Mouse (Mus musculus) left cerebral cortex, adult 6 months (tissue): Measurements from ENCODE around the gene Edf1. TPM values are rescaled to one million over a fixed set of nuclear protein-coding genes. Genes with fewer than 3 reads are reported as not detected.

Experiments
- long read RNA-seq, 2 experiments: library from polyadenylated mRNA; unstranded; transcript quantifications; one replicate each; pipeline ENCODE4 v2.0.0; 2019 to 2020
- polyA plus RNA-seq: library from polyadenylated mRNA; unstranded; fragments of <200 nt; fragmentation: Nextera tagmentation; gene quantifications from 2 replicates; pipeline ENCODE4 v1.2.3, GENCODE M21; 2021

The Edf1 gene
- 778 and 803 TPM in 2 replicates for polyA plus RNA-seq
- long read RNA-seq, experiment 1, transcript Edf1-205 (4 exons, 765 nt), result minor isoform, 14 of 112 reads
- long read RNA-seq, experiment 1, transcript Edf1-201 (5 exons, 722 nt), result major isoform, 94 of 112 reads
- long read RNA-seq, experiment 1, partial matches to known transcripts, result 1 of 112 reads
- long read RNA-seq, experiment 1, other reads (novel, unspliced or antisense), result 2 of 112 reads
- long read RNA-seq, experiment 2, transcript Edf1-201 (5 exons, 722 nt), result major isoform, 497 of 532 reads
- long read RNA-seq, experiment 2, transcript Edf1-205 (4 exons, 765 nt), result minor isoform, 5 of 532 reads
- long read RNA-seq, experiment 2, partial matches to known transcripts, result 9 of 532 reads
- long read RNA-seq, experiment 2, other reads (novel, unspliced or antisense), result 19 of 532 reads

DNA sequence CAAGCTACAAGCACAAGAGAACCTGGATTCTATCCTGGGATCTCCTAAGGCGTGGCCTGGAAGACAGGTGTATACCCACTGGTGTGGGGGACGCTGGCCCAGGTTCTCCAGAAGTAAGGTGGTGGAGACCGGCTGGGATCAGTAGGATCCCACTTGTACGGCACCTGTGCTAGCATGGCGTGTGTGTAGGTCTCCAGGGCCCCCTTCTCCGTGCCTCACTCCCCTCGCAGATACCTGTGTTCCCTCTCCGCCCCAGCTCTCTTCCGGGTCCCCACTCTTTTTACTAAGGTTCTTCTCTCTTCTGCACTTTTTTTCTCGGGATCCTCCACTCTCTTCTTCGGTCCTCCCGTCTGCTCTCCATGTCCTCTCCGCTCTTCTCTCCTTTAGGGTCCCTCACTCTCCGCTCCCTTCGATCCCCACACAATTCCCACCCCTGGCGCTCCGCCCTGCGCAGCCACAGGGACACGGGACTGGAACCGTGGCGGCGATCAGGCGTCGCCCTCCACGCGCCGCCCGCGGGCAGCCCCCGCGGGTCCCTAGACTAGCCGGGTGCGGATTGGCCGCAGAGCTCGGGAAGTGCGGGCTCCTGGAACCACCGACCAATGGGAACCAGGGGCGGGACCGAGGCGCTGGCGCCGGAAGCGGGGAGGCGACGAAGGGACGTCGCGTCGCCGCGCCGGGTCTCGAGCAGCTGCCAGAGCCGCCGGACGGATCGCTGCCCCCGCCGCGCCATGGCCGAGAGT, at the start of gene Edf1:
Edf1 (plus strand) TSS at position 627 of the 743 bp plus-strand sequence.

DNA sequence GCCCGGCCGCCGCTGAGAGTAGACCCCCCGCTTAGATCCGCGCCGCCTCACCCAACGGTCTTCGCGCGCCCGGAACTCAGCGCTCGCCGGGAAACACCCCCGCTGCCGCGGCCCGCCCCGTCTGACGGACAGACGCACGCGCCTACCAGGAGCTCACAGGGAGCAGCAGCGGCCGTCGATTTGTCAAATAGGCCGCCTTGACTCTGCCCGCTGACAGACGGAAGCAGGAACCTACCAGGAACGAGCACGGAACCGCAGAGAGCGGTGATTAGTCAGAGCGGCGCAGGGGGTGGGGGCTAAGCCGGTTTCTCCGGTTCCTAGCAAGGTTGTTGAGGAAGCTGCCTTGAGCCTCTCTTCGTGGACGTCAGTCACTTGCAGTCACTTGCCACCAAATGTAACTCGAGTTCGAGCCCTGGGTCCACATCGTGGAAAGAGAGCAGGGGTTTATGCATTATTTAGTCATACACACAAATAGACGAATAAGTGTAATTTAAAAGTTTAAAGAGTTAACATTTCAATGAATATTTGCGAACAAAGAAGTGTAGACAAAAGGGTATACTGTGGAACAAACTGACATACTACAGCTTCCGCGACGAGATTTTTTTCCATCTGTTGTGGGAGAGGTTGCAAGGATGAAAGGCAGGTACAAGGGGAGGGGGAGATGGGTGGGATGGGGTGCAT, 10.7 kb upstream of the Edf1 start, which contains the start of gene Traf2:
Traf2 (minus strand) TSS at position 130 of the 681 bp plus-strand sequence.

DNA sequence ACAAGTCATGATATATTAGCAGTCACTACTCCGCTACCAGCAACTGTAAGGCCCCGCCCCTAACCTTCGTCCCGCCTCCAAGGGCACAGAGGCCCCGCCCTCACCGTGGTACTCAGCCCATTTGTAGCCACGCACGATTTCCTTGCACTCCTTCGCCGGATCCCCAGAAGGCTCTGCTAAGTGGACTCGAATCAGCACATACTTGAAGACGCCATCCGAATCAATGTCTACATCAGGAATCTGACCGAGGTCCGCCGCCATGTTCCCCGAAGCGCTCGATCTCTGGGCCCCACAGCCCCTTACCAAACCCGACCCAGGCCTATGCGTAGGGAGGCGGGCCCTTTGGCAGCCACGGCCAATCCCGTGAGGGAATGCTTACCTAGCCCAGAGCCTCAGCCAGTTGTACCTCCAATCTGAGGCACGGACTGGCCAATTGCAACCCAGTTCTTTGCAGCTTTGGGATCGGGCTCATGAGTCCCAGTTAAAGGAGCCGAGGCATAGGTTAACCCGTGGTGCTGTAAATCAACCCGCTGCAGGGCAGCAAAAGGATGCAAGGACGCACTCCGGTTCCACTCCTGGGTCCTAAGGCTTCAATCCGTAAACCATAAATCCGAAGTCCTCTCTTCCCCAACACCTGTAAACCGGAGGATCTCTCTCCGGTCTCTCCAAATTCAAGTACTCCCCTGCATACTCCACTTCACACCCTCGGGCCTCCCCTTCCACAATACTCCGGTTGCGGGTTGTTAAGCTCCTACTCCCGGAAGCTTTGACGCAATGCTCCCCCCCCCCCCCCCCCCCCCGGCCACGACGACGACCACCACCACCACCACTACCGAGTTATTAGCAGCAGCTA, 17.2 kb downstream of the Edf1 start, which contains the start of the genes Mamdc4 and Phpt1:
Mamdc4 (minus strand) TSS at position 267 of the 853 bp plus-strand sequence.
Phpt1 (minus strand) TSS at position 646 of the 853 bp plus-strand sequence.

DNA sequence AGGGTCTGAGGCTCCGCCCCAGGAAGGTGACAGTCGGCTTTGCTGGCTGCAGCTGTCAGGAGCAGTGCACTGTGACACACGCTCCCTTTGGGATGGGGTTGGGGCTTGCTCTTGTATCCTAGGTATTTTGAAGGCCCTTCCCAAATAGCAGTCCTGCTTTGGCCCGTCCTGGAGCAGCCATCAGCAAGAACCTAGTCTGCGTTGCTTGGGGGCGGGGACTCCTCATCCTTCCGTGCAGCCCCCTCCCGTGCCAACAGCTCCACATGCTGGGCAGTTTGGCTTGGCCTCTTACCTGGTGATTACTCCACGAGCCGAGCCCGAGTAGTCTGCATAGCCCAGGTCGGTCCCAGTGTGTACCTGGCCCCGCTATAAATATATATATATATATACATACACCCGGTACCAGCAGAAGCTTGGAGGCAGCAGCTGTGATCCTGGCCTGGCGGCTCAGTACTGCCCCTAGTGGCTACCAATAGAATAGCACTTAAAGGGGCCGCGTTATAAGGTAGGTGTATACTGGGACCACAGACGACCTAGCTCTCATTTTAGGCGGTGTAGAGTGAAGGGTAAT, 23.7 kb downstream of the Edf1 start, which contains the start of gene Ajm1:
Ajm1 (minus strand) TSS at position 464 of the 571 bp plus-strand sequence.

DNA sequence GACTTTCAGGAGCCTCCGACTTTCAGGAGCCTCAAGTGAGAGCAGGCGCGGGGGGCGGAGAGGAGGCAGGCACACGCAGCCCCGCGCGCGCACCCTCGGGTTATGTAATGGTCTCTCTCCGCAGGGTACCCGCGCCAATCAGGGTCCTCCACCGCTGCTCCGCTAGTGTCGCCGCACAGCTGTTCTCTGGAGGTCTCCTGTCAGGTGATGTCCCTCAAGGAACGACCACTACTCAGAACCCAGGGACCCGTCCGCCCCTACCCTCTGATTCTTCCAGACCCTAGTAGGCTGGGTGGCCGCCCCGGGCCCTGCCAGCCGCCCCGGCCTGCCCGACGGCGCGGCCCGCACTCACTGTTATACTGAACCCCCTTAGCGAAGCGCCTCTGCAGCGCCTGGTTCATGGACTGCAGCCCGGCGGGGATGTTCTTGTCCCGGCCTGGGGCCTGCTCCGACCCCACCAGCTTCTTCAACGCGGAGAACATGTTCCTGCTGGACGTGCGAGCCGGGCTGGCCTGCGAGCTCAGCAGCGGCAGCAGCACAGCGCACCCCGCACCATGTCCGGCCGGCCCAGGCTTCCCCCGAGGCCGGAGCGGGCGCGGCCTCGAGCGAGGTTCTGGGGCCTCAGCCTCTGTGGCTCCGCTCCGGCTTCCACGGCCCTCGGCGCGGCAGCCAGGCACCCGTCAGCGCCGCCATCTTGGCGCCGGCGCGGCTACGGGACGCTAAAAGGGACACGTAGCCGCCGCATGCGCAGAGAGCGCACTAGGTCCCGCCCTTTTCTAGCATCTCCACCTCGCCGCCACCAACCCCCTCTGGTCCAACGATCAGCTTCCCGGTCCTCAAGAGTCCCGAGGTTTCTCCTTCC, 50.3 kb downstream of the Edf1 start, which contains the start of gene Rabl6:
Rabl6 (minus strand) TSS at position 761 of the 862 bp plus-strand sequence.

Other genes with a start within 250 kb of the Edf1 start
- gene Grin1, start 238.7 kb upstream of the Edf1 start, polyA plus RNA-seq, result 87.7 and 146 TPM in 2 replicates
- gene Man1b1, start 225.5 kb upstream of the Edf1 start, polyA plus RNA-seq, result 17.0 and 18.5 TPM in 2 replicates
- 17.8 and 22.5 TPM in 2 replicates for gene Dpp7, start 201.5 kb upstream of the Edf1 start, polyA plus RNA-seq
- gene Uap1l1, start 192.2 kb upstream of the Edf1 start, polyA plus RNA-seq, result 20.6 and 34.9 TPM in 2 replicates
- gene Sapcd2, start 185.5 kb upstream of the Edf1 start, polyA plus RNA-seq, result 1.2 and 1.7 TPM in 2 replicates
- gene Entpd2, start 162.0 kb upstream of the Edf1 start, polyA plus RNA-seq, result 21.4 and 31.9 TPM in 2 replicates
- gene Npdc1, start 158.5 kb upstream of the Edf1 start, polyA plus RNA-seq, result 232 and 408 TPM in 2 replicates
- gene Fut7, start 134.6 kb upstream of the Edf1 start, polyA plus RNA-seq, result not detected in 2 replicates
- 21.7 and 39.7 TPM in 2 replicates for gene Abca2, start 129.1 kb upstream of the Edf1 start, polyA plus RNA-seq
- gene Clic3, start 101.0 kb upstream of the Edf1 start, polyA plus RNA-seq, result 0.68 and 1.1 TPM in 2 replicates
- gene Paxx, start 96.8 kb upstream of the Edf1 start, polyA plus RNA-seq, result 121 and 132 TPM in 2 replicates
- gene Ptgds, start 87.8 kb upstream of the Edf1 start, polyA plus RNA-seq, result 6,798 and 9,400 TPM in 2 replicates
- gene Lcn12, start 63.9 kb upstream of the Edf1 start, polyA plus RNA-seq, result not detected in 2 replicates
- 103 and 115 TPM in 2 replicates for gene Fbxw5, start 57.1 kb upstream of the Edf1 start, polyA plus RNA-seq
- 1.4 and 1.7 TPM in 2 replicates for gene C8g, start 56.1 kb upstream of the Edf1 start, polyA plus RNA-seq
- 9.1 and 11.9 TPM in 2 replicates for gene Traf2, start 10.9 kb upstream of the Edf1 start, polyA plus RNA-seq
- gene Mamdc4, start 17.0 kb downstream of the Edf1 start, polyA plus RNA-seq, result 0.89 and 3.5 TPM in 2 replicates
- gene Phpt1, start 17.4 kb downstream of the Edf1 start, polyA plus RNA-seq, result 152 and 173 TPM in 2 replicates
- gene Ajm1, start 23.9 kb downstream of the Edf1 start, polyA plus RNA-seq, result 10.3 and 21.2 TPM in 2 replicates
- 70.0 and 86.7 TPM in 2 replicates for gene Rabl6, start 50.7 kb downstream of the Edf1 start, polyA plus RNA-seq
- 0.82 and 0.94 TPM in 2 replicates for gene Ccdc183, start 59.8 kb downstream of the Edf1 start, polyA plus RNA-seq
- 64.7 and 70.7 TPM in 2 replicates for gene Tmem141, start 64.2 kb downstream of the Edf1 start, polyA plus RNA-seq
- 0.28 and 0.49 TPM in 2 replicates for gene Fcna, start 70.2 kb downstream of the Edf1 start, polyA plus RNA-seq
- not detected in 2 replicates for gene Lcn8, start 95.3 kb downstream of the Edf1 start, polyA plus RNA-seq
- gene Lcn5, start 100.1 kb downstream of the Edf1 start, polyA plus RNA-seq, result not detected in 2 replicates
- gene Lcn6, start 118.9 kb downstream of the Edf1 start, polyA plus RNA-seq, result not detected in 2 replicates
- gene Lcn10, start 124.9 kb downstream of the Edf1 start, polyA plus RNA-seq, result not detected in 2 replicates
- not detected in 2 replicates for gene Obp2a, start 142.2 kb downstream of the Edf1 start, polyA plus RNA-seq
- 213 and 229 TPM in 2 replicates for gene Bmyc, start 148.9 kb downstream of the Edf1 start, polyA plus RNA-seq
- gene Obp2b, start 179.2 kb downstream of the Edf1 start, polyA plus RNA-seq, result not detected in 2 replicates
- gene Lcn3, start 207.7 kb downstream of the Edf1 start, polyA plus RNA-seq, result not detected in 2 replicates
- not detected in 2 replicates for gene Lcn11, start 219.2 kb downstream of the Edf1 start, polyA plus RNA-seq
- gene Gm13539, start 224.4 kb downstream of the Edf1 start, polyA plus RNA-seq, result not detected in 2 replicates